Mouse (Mus musculus) E14TG2a.4 (cell line): ENCODE data around the gene Zfp106.

Source experiments
- CTCF ChIP-seq: conservative IDR thresholded peaks from 2 replicates; pipeline ENCODE4 v1.5.1; 2014; ENCODE audit warnings: low read length
- POU5F1 ChIP-seq: IDR thresholded peaks from 2 replicates; pipeline ENCODE4 v1.6.1; 2014; ENCODE audit warnings: low read length, borderline replicate concordance

DNA sequence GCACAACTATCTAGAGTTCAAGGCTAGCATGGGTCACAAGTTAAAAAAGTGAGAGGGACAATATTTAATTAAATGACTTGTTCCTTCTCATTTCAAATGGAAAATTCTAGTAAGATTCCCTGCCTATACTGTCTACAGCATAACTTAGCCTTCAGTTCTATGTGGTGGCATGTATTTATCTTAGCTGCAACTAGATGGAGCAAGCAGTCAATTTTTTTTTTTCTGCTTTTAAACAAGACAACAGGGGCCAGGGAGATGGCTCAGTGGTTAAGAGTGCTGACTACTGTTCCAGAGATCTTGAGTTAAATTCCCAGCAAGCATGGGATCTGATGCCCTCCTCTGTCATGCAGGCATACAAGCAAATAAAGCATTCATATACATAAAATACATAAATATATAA, 34.1 kb downstream of the Zfp106 start:
- TF ChIP-seq CTCF (no peak), POU5F1 (no peak)
